Mouse (Mus musculus): Measurements from ENCODE around the gene Lasp1.

- no peak for TF ChIP-seq GATA1 (IDR thresholded peaks at IDR 0.05; ENCODE audit: borderline replicate concordance, low read length)
- no peak for TF ChIP-seq FLI1 (IDR thresholded peaks at IDR 0.05; ENCODE audit: low read length)
These were observed 85.9 kb downstream of the Lasp1 start for GRCm38 (mm10) chr11:97884601-97885185.

Measured in megakaryocyte, embryonic 14.5 days (primary cell).